Mouse (Mus musculus): ENCODE results near the gene Slc38a2. TPM values are rescaled to one million over a fixed set of nuclear protein-coding genes. Genes with fewer than 3 reads are reported as not detected.

Gene Slc38a2
- polyA plus RNA-seq, 1 experiment from 2014 or later, result 29.6 TPM

GRCm38 (mm10) chr15:96641821-96642435 is 57.6 kb downstream of the Slc38a2 start:
- TF ChIP-seq EP300 (IDR thresholded peaks at IDR 0.05; ENCODE audit: low read depth), result no peak
- TF ChIP-seq CTCF (IDR thresholded peaks at IDR 0.05; ENCODE audit: low read depth), result no peak
- peaks cover 19% of the 10 kb centered on the region for H3K4me1 ChIP-seq (ENCODE audit: insufficient read depth)
- no peaks in the 10 kb centered on the region for H3K36me3 ChIP-seq (replicated peaks; ENCODE audit: insufficient read depth, low read length)

GRCm38 (mm10) chr15:96641111-96641820 is 58.3 kb downstream of the Slc38a2 start:
- H3K9me3 ChIP-seq (ENCODE audit: low read length), result no peaks in the 10 kb centered on the region
- peak overlapping the region; percentile 99 for H3K4me2 ChIP-seq (ENCODE audit: low read depth, low read length)
- H3K9ac ChIP-seq (replicated peaks), result peak overlapping the region; percentile 79
- peak; percentile 50 for ATAC-seq
- peak; percentile 63 for DNase-seq
- peaks cover 19% of the 10 kb centered on the region for H3K4me1 ChIP-seq (ENCODE audit: insufficient read depth)
- peaks cover 7% of the 10 kb centered on the region; the same call in 1 of the 2 replicates for H3K27me3 ChIP-seq (ENCODE audit: insufficient read depth, low read length)
- under 1% methylated on average over 63 of the region's 63 CpGs for WGBS (ENCODE audit: insufficient replicate concordance)
- peak overlapping the region; percentile 77 for H3K4me3 ChIP-seq (ENCODE audit: low read depth, low read length)
- peak overlapping the region; percentile 75 for H3K27ac ChIP-seq (ENCODE audit: low read depth)
- H3K36me3 ChIP-seq (replicated peaks; ENCODE audit: insufficient read depth, low read length), result no peaks in the 10 kb centered on the region
- TF ChIP-seq EP300 (IDR thresholded peaks at IDR 0.05; ENCODE audit: low read depth) (no peak), CTCF (IDR thresholded peaks at IDR 0.05; ENCODE audit: low read depth) (no peak)

More at GRCm38 (mm10) chr15:96641821-96642435, 57.6 kb downstream of the Slc38a2 start:
- H3K27ac ChIP-seq (ENCODE audit: low read depth), result peak overlapping the region; percentile 85
- peaks cover 7% of the 10 kb centered on the region; the same call in 1 of the 2 replicates for H3K27me3 ChIP-seq (ENCODE audit: insufficient read depth, low read length)
- H3K4me2 ChIP-seq (ENCODE audit: low read depth, low read length), result peak overlapping the region; percentile 99
- ATAC-seq (peak; percentile 9), DNase-seq (peak; percentile 36)
- WGBS (ENCODE audit: insufficient replicate concordance), result 0% methylated on average over 31 of the region's 31 CpGs
- no peaks in the 10 kb centered on the region for H3K9me3 ChIP-seq (ENCODE audit: low read length)
- peak overlapping the region; percentile 77 for H3K4me3 ChIP-seq (ENCODE audit: low read depth, low read length)
- H3K9ac ChIP-seq (replicated peaks), result peak overlapping the region; percentile 79

DNA sequence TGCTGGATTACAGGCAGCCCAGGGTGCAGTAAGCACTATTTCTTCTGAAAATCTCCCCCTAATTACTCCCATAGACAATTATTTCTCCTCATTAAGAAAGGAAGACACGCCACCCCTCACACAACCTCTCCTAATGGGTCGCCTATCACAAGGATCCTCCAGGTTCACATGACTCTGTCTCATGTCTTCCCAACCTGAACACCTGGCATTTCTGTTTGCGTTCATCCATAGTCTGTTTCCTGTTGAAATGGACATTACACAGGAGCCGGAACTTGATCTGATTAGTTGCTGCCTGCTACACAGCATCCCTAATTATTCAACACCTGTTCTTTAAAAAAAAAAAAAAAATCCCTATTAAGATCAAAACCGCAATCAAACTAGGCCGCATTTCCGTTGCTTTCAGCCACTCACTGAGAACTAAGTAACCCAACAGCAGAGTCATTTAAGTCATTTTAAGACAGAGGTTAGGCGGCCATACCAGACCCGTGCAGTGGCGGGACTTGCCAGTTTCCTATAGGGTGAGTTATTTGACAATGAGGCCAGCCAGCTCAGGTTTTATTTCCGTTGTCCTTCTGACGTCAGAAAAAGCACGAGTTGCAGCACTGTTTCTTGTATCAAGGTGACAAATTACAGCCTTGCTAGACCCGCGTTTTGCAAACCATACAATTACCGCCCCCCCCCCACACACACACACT is 59.1 kb downstream of the Slc38a2 start:
- H3K9ac ChIP-seq (replicated peaks), result peak overlapping the region; percentile 79
- DNase-seq (peak; percentile 35), ATAC-seq (peak; percentile 22; the same call in 1 of the 2 replicates)
- peaks cover 7% of the 10 kb centered on the region; the same call in 1 of the 2 replicates for H3K27me3 ChIP-seq (ENCODE audit: insufficient read depth, low read length)
- no peaks in the 10 kb centered on the region for H3K9me3 ChIP-seq (ENCODE audit: low read length)
- H3K27ac ChIP-seq (ENCODE audit: low read depth), result peak overlapping the region; percentile 75; the same call in 1 of the 2 replicates
- H3K4me3 ChIP-seq (ENCODE audit: low read depth, low read length), result peak overlapping the region; percentile 77
- TF ChIP-seq CTCF (IDR thresholded peaks at IDR 0.05; ENCODE audit: low read depth) (no peak), EP300 (IDR thresholded peaks at IDR 0.05; ENCODE audit: low read depth) (no peak)
- 15% methylated on average over 16 of the region's 16 CpGs for WGBS (ENCODE audit: insufficient replicate concordance)
- peak overlapping the region; percentile 99 for H3K4me2 ChIP-seq (ENCODE audit: low read depth, low read length)
- H3K4me1 ChIP-seq (ENCODE audit: insufficient read depth), result peaks cover 19% of the 10 kb centered on the region
- no peaks in the 10 kb centered on the region for H3K36me3 ChIP-seq (replicated peaks; ENCODE audit: insufficient read depth, low read length)

- ATAC-seq (no peak), DNase-seq (no peak)
- H3K4me1 ChIP-seq (ENCODE audit: insufficient read depth), result peaks cover 19% of the 10 kb centered on the region
- H3K27ac ChIP-seq (ENCODE audit: low read depth), result no peak overlapping the region
- no peaks in the 10 kb centered on the region for H3K36me3 ChIP-seq (replicated peaks; ENCODE audit: insufficient read depth, low read length)
- no peak overlapping the region for H3K9ac ChIP-seq (replicated peaks)
- peaks cover 7% of the 10 kb centered on the region; the same call in 1 of the 2 replicates for H3K27me3 ChIP-seq (ENCODE audit: insufficient read depth, low read length)
- no peak overlapping the region for H3K4me3 ChIP-seq (ENCODE audit: low read depth, low read length)
- no peaks in the 10 kb centered on the region for H3K9me3 ChIP-seq (ENCODE audit: low read length)
- 82% methylated on average over 8 of the region's 8 CpGs for WGBS (ENCODE audit: insufficient replicate concordance)
- TF ChIP-seq CTCF (IDR thresholded peaks at IDR 0.05; ENCODE audit: low read depth) (no peak), EP300 (IDR thresholded peaks at IDR 0.05; ENCODE audit: low read depth) (no peak)
- peak overlapping the region; percentile 99; the same call in 1 of the 2 replicates for H3K4me2 ChIP-seq (ENCODE audit: low read depth, low read length)
Observed at GRCm38 (mm10) chr15:96639630-96640029, 59.9 kb downstream of the Slc38a2 start.

- ATAC-seq, result no peak
- TF ChIP-seq CTCF (IDR thresholded peaks at IDR 0.05; ENCODE audit: low read depth) (no peak), EP300 (IDR thresholded peaks at IDR 0.05; ENCODE audit: low read depth) (no peak)
- H3K4me3 ChIP-seq (ENCODE audit: low read depth, low read length), result no peak overlapping the region
- no peak for DNase-seq
- 55% methylated on average over 2 of the region's 2 CpGs for WGBS (ENCODE audit: insufficient replicate concordance)
- no peak overlapping the region for H3K27ac ChIP-seq (ENCODE audit: low read depth)
- peaks cover 7% of the 10 kb centered on the region; the same call in 1 of the 2 replicates for H3K27me3 ChIP-seq (ENCODE audit: insufficient read depth, low read length)
- no peak overlapping the region; the same call in 1 of the 2 replicates for H3K4me2 ChIP-seq (ENCODE audit: low read depth, low read length)
- H3K4me1 ChIP-seq (ENCODE audit: insufficient read depth), result peaks cover 19% of the 10 kb centered on the region
- no peak overlapping the region for H3K9ac ChIP-seq (replicated peaks)
- no peaks in the 10 kb centered on the region for H3K9me3 ChIP-seq (ENCODE audit: low read length)
- H3K36me3 ChIP-seq (replicated peaks; ENCODE audit: insufficient read depth, low read length), result no peaks in the 10 kb centered on the region
Observed at GRCm38 (mm10) chr15:96638656-96639055, 60.9 kb downstream of the Slc38a2 start.

DNA sequence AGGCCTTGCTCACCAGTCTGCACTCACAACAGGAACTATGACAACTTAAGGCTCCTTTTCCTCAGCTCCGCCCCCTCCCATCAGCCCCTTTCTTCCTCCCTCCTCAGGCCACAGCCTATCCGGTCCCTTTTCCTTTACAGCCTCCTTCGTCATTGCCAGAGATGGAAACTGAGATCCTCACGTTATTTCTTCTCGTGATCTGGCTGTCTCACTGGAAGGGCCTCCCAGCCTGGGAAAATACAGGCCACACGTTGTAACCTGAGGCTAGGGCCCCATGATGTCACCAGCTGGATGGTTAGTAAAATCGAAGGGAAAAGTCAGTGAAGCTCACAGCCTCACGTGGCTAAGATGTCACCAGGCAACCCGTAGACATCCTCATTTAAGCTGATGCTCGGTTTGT is 61.4 kb downstream of the Slc38a2 start:
- WGBS (ENCODE audit: insufficient replicate concordance), result 40% methylated on average over 10 of the region's 10 CpGs
- H3K4me2 ChIP-seq (ENCODE audit: low read depth, low read length), result no peak overlapping the region; the same call in 1 of the 2 replicates
- peaks cover 7% of the 10 kb centered on the region; the same call in 1 of the 2 replicates for H3K27me3 ChIP-seq (ENCODE audit: insufficient read depth, low read length)
- DNase-seq, result peak; percentile 32
- H3K9ac ChIP-seq (replicated peaks), result no peak overlapping the region
- H3K4me1 ChIP-seq (ENCODE audit: insufficient read depth), result peaks cover 19% of the 10 kb centered on the region
- H3K4me3 ChIP-seq (ENCODE audit: low read depth, low read length), result no peak overlapping the region
- H3K27ac ChIP-seq (ENCODE audit: low read depth), result no peak overlapping the region
- TF ChIP-seq CTCF (IDR thresholded peaks at IDR 0.05; ENCODE audit: low read depth) (no peak), EP300 (IDR thresholded peaks at IDR 0.05; ENCODE audit: low read depth) (no peak)
- no peak for ATAC-seq
- no peaks in the 10 kb centered on the region for H3K9me3 ChIP-seq (ENCODE audit: low read length)
- H3K36me3 ChIP-seq (replicated peaks; ENCODE audit: insufficient read depth, low read length), result no peaks in the 10 kb centered on the region

Other genes with a start within 250 kb of the Slc38a2 start
- 32.5 and 35.6 TPM in 2 replicates for gene Scaf11, start 238.9 kb downstream of the Slc38a2 start, polyA plus RNA-seq (2015; fragmentation: Nextera tagmentation; extraction: Ambion mirVana)
- 8.4 and 11.3 TPM in 2 replicates for gene Slc38a1, start 56.8 kb downstream of the Slc38a2 start, polyA plus RNA-seq (2015; fragmentation: Nextera tagmentation; extraction: Ambion mirVana)